Mouse (Mus musculus) cortical plate, adult 2 months (tissue): ENCODE results near the gene Rnf186. TPM values are rescaled to one million over a fixed set of nuclear protein-coding genes. Genes with fewer than 3 reads are reported as not detected.
"Not testable (repeated sequence)": the region's sequence is repeated elsewhere in the genome, so short reads cannot be mapped to it uniquely, and the experiment has no call there.

Source experiments
- H3K27ac ChIP-seq: fragments of 200-500 bp; 2 replicates; pipeline ENCODE4 v1.5.1; 2012; ENCODE audit warnings: low read length, control low read depth, inconsistent platforms; ENCODE audit not compliant: insufficient read depth
- H3K4me1 ChIP-seq: fragments of 200-500 bp; 2 replicates; pipeline ENCODE4 v1.6.1; 2011; ENCODE audit warnings: low read length; ENCODE audit not compliant: control insufficient read depth, insufficient read depth
- H3K4me3 ChIP-seq: fragments of 200-500 bp; 2 replicates; pipeline ENCODE4 v1.5.1; 2011; ENCODE audit warnings: mild to moderate bottlenecking, low read length, control low read depth; ENCODE audit not compliant: insufficient read depth
- CTCF ChIP-seq: fragments of 200-500 bp; IDR thresholded peaks from 2 replicates; pipeline ENCODE4 v1.5.1; 2011; ENCODE audit warnings: mild to moderate bottlenecking, control low read depth, low read length; ENCODE audit not compliant: insufficient read depth; ENCODE audit errors: extremely low read depth
- POLR2A ChIP-seq: fragments of 200-500 bp; IDR thresholded peaks from 2 replicates; pipeline ENCODE4 v1.6.1; 2011; ENCODE audit warnings: mild to moderate bottlenecking, low read length, control low read depth; ENCODE audit not compliant: insufficient read depth; ENCODE audit errors: extremely low read depth
- polyA plus RNA-seq: library from polyadenylated mRNA; depleted of rRNA; stranded (reverse); fragments of >200 nt; gene quantifications from 2 replicates; pipeline ENCODE4 v1.2.3, GENCODE M21; 2012

Gene Rnf186
- polyA plus RNA-seq, 1 experiment, result not detected

DNA sequence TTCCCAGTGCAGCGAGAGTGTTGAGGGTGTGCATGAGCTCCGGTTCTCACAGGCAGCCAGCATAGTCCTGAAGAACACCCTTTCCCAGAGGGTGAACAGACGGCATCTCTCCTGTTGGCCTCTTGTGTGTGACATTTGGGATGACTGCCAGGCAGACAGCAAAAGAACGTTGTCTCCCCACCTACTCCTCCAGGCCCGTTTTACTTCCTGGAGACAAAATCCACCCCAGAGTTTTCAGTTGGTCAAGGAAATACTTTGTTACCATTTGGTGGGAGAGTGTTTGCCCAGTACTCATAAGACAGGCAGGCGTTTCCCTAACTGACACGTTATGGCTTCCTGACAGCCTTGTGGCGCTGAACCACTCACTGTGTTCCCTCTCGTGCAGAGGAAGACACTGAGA is 2.8 kb downstream of the Rnf186 start:
- no peak overlapping the region for H3K4me3 ChIP-seq
- TF ChIP-seq POLR2A (no peak), CTCF (no peak)
- no peaks in the 10 kb centered on the region for H3K4me1 ChIP-seq
- H3K27ac ChIP-seq, result no peak overlapping the region

DNA sequence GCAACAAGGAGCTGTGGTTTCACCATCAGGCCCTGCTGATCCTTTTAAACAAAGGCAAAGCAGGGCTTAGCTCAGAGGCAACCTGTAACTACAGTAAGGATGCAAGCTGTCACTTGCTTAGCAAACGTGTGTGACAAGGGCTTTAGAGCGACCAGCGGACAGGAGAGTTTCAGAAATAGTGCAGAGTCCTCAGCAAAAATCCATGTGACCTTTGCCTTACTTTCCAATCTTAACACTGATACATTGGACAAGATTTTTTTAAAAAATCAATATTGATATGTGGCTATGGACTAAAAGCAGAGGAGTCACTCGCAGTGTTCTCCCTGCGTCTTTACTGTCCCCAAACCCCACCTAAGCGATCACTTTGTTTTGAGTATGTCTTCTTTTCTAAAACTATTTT is 4.5 kb downstream of the Rnf186 start:
- TF ChIP-seq CTCF (no peak), POLR2A (no peak)
- Histone ChIP-seq H3K27ac (no peak overlapping the region), H3K4me1 (no peaks in the 10 kb centered on the region), H3K4me3 (no peak overlapping the region)

DNA sequence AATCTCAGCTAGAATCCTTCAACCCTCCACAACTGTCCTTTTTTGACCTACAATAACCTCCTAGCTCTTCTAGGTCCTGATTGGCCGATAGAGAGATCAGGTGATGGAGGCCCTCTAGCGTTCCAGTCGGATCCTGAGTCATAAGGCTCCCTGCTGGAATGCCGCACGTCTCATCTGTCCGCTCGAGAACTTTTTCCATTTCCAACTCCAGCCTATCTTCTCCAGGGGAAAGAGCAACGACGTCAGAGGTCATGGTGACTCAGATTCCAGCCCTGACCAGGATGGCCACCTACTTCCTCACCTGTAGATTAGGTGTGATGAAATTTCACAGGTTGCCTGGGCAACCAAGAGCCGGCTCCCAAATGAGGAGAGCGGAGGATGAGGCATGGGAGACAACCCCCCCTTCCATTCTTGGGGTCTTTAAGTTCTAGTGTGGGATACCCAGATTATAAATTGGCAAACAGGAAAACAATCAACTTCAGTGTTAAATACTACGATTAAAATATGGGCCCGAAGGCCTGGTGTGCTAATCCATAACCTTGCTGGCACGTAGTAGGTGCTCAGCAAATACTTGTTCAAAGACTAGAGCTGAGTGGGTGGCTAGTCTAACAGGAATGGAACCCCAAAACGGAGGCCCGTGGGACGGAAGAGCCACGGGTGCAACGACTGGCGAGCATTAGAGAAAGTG is 5.4 kb downstream of the Rnf186 start:
- H3K4me3 ChIP-seq, result peak overlapping the region; percentile 28
- no peak for TF ChIP-seq CTCF
- peak; percentile 62; the same call in 1 of the 2 replicates for TF ChIP-seq POLR2A
- H3K4me1 ChIP-seq, result no peaks in the 10 kb centered on the region
- no peak overlapping the region for H3K27ac ChIP-seq

DNA sequence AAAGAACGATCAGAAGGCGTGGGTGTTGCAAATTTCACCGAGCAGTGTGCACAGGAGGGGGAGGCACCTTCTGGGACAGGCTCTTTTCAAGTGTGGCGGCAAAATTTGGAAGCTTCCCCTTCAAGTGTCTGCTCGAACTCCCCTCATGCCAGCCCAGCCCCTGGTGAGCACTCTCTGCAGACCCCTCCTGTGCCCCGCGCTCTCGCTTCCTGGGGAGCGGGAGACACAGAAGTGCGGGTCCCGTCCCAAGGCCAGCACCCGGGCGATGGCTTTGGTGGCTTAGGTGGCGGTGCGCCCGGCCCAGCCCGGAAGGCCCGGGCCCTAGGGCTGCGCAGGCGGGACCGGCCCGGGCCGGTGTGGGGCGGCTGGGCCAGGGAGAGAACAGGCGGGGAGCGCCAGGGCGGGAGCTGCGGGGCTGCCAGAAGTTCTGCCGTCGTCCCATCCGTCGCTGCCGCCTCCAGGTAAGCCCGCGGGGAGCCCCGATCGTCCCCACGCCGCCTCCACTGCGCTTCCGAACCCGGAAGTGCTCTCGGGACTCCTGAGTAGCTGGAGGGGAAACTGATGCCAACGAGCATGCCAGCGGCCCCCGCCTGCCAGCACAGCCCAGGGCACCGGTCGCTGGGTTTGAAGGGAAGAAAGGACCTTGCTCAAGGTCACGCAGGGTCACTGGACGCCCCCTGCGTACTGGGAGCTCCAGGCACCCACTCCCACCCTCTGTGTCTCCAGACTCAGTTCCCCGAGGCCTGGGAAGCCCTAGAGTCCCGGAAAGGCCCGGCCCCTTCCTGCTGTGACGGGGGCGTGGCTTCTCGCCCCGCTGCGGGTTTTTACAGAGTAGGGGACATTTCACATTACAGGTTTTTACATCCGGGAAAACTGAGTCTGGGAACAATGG is 6.2 kb downstream of the Rnf186 start, which contains the start of gene Tmco4:
TSS of gene Tmco4 (plus strand) at position 62 of the 892 bp plus-strand sequence.
- H3K27ac ChIP-seq, result 0 out of 2 replicates have a peak within 1 kb of the TSS, but pooled peaks have one; percentile 26
- H3K4me1 ChIP-seq, result 0 out of 2 replicates have a peak, but pooled peaks cover 2% of the 10 kb centered on the region
- peak within 1 kb of the TSS; percentile 28 for H3K4me3 ChIP-seq
- TF ChIP-seq POLR2A, result peak; percentile 31; the same call in 1 of the 2 replicates
- TF ChIP-seq CTCF, result no peak

DNA sequence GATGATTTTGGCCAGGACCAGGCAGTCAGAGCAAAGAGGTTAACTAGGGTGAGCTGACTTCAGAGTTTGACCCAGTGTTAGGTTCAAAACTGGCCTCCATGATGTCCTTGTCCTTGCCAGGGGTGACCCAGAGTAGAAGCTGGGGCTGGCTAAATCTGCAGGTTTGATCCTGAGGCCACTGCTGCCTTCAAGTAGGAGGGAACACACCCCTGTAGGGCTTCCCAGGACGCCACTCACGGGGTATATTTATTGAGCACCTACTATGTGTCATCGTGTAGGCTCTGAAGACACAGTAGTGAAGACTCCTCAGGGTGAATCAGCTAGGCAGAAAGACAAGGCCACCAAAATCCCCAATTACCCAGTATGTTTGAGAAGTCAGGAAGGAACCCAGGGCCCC is 6.8 kb downstream of the Rnf186 start:
- Histone ChIP-seq H3K4me3 (no peak overlapping the region; the same call in 1 of the 2 replicates), H3K27ac (no peak overlapping the region), H3K4me1 (0 out of 2 replicates have a peak, but pooled peaks cover 2% of the 10 kb centered on the region)
- TF ChIP-seq POLR2A (no peak), CTCF (no peak)

DNA sequence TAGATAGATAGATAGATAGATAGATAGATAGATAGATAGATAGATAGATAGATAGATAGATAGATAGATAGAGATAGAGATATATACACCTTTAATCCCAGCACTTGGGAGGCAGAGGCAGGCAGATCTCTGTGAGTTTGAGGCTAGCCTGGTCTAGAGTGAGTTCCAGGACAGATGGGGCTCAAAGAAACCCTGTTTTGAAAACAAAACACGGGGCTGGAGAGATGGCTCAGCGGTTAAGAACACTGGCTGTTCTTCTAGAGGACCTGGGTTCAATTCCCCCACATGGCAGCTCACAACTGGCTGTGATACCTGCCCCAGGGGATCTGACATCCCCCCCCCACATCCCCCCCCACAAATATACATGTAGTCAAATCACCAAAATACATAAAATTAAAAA is 7.6 kb downstream of the Rnf186 start:
- not testable (repeated sequence) for H3K4me1 ChIP-seq, H3K4me3 ChIP-seq, H3K27ac ChIP-seq

DNA sequence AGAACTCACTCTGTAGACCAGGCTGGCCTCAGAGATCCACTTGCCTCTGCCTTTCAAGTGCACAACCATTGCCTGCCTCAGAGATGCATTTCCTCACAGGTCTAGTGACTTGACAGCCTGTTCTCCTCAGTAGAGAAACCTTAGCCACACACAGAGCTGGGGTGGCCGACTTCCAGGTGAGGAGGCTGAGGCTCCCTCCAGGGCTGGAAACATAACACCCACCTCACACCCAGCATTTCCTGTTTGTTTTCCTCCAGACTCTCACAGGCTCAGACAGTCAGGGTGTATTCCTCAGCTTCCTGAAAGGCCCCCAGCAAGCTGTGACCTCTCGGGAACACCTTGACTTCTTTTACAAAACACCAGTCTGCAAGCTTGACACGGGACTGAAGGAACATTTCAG is 8.3 kb downstream of the Rnf186 start:
- TF ChIP-seq POLR2A (no peak), CTCF (no peak)
- no peak overlapping the region for H3K4me3 ChIP-seq
- 0 out of 2 replicates have a peak, but pooled peaks cover 2% of the 10 kb centered on the region for H3K4me1 ChIP-seq
- no peak overlapping the region for H3K27ac ChIP-seq

DNA sequence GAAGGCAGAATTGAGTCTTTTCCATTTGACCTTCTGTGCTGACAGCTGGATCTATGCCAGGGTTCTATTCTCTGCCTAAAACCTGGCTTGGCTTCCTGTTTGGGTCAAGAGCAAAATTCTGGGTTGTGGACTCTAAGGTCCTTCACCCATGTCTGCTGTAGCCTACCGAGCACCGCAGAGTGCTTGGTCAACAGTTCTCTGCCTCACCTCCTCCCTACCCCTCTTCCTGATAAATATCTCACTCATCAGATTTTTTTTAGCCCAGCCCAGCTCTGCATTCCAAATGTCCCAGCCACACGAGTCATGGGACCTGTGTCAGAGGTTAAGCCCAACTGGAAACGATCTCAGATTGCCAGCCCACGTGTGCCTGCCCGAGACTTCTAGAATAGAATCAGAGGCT is 9.1 kb downstream of the Rnf186 start:
- Histone ChIP-seq H3K27ac (no peak overlapping the region), H3K4me1 (0 out of 2 replicates have a peak, but pooled peaks cover 2% of the 10 kb centered on the region), H3K4me3 (no peak overlapping the region)
- TF ChIP-seq CTCF (no peak), POLR2A (no peak)

DNA sequence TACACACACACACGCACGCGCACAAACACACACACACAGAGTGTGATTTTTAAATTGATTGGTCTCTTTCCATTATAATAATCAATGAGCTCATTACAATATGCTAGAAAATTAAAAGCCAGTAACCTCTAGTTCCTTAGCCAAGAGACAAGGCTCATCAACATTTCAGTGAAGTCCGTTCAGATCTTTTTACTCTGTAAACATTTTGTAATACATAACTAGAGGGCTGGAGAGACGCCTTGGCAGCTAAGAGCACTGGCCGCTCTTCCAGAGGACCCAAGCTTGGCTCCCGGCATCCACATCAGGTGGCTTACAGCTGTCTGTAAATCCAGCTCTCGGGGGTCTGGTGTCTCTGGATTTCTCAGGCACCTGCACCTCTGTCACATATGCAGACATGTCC is 13.1 kb downstream of the Rnf186 start:
- H3K4me3 ChIP-seq, result no peak overlapping the region
- TF ChIP-seq POLR2A (no peak), CTCF (no peak)
- H3K27ac ChIP-seq, result no peak overlapping the region
- 0 out of 2 replicates have a peak, but pooled peaks cover 2% of the 10 kb centered on the region for H3K4me1 ChIP-seq

DNA sequence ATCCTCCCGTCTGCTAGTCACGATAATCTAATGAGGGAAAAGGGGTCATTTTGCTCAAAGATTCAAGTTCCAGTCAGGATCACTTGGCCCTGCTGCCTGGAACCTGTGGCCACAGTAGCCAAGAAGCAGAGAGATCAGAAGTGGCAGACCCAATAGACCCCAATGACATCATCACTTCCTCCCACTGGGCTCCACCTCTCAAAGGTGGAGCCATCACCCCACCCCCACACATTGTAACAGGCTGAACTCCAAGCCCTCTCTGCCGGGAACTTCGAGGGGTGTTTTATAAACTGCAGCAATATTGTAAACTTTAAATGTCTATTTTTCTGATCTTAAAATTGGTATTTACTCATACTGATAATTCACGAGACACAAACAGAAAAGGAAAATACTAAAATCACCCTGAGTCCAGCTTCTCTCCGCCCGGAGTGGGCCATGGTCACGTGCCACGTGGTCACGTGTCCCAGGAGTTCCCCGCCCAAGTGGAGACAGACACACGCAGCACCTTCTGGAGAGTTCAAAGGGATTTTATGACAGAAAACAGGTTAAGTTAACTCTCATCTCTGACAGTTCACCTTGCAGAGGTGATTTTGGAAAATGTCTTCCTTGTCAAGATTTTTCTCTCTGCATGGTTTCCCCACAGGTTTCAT is 14.0 kb downstream of the Rnf186 start:
- H3K4me1 ChIP-seq, result 0 out of 2 replicates have a peak, but pooled peaks cover 2% of the 10 kb centered on the region
- H3K27ac ChIP-seq, result no peak overlapping the region
- TF ChIP-seq POLR2A (no peak), CTCF (no peak)
- no peak overlapping the region for H3K4me3 ChIP-seq
